9 mouse cellular contexts compared by ENCODE assay signal in the genomic region with DNA sequence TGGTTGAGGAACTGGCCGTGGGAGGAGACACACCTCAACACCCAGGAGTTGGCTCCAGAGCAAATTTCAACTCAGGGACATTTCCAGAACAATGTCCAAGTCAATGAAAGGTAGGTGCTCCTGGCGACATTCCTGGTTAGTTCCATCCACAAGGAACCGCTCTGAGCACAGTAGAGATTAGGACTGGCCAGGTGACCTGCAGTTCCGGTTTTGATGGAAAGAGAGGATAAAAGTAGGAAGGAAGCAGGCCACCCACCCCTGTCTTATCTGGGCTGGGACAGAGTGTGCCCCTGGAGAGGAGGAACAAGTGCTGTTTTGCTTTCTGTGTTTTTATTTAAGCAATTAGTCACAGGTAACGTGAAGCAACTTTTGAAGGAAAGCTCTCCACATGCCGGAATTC. TPM values are rescaled to one million over a fixed set of nuclear protein-coding genes. Genes with fewer than 3 reads are reported as not detected.
DNase-seq lines count a peak whose midpoint lies in the region; ATAC-seq lines count a peak whose summit lies in the region.
"Had no signal": no experiment of that assay in that cellular context is flagged by ENCODE, and none has a peak within 500 bp of the region (broad histone marks: within the 10 kb centered on the region; RNA-seq: fewer than 3 reads in every experiment).

No protein-coding gene starts in this region.

- no peaks in the 10 kb centered on the region for H3K27me3 ChIP-seq in heart, embryonic 10.5 days (ENCODE audit: insufficient read depth, poor library complexity, severe bottlenecking)
- no peaks in the 10 kb centered on the region for H3K27me3 ChIP-seq in embryonic facial prominence, embryonic 11.5 days (ENCODE audit: control insufficient read depth, insufficient read depth, low read length)
- no peaks in the 10 kb centered on the region for H3K27me3 ChIP-seq in kidney, embryonic 16.5 days (ENCODE audit: insufficient read depth, low read length)
- H3K27me3 ChIP-seq: neural tube, embryonic 15.5 days had no signal

- ATAC-seq in embryonic facial prominence, embryonic 11.5 days (replicated peaks; ENCODE audit: insufficient number of reproducible peaks, low FRiP score, low TSS enrichment, low read depth), result no peak
- 0 out of 2 replicates have a peak, but pooled peaks have one; percentile 27 for ATAC-seq in kidney, embryonic 16.5 days (ENCODE audit: low FRiP score, low TSS enrichment)

- WGBS in heart, embryonic 10.5 days, result 42% methylated on average over 6 of the region's 6 CpGs
- 43% methylated on average over 6 of the region's 6 CpGs for WGBS in embryonic facial prominence, embryonic 11.5 days
- WGBS in kidney, embryonic 16.5 days, result 39% methylated on average over 6 of the region's 6 CpGs

- peak overlapping the region; percentile 80 for H3K27ac ChIP-seq in heart, embryonic 10.5 days
- H3K27ac ChIP-seq in embryonic facial prominence, embryonic 11.5 days (replicated peaks; ENCODE audit: low read depth, low read length), result 0 out of 2 replicates have a peak overlapping the region, but pooled peaks have one; percentile 29
- peak overlapping the region; percentile 91 for H3K27ac ChIP-seq in kidney, embryonic 16.5 days (ENCODE audit: low read length)
- H3K27ac ChIP-seq: neural tube, embryonic 15.5 days had no signal

- intact Hi-C loops in heart, postnatal 25 days (cut with DNase I), result no loop called here

- H3K4me2 ChIP-seq in embryonic facial prominence, embryonic 11.5 days (ENCODE audit: low read depth, low read length), result no peak overlapping the region
- H3K4me2 ChIP-seq in kidney, embryonic 16.5 days (replicated peaks; ENCODE audit: low read depth, low read length), result no peak overlapping the region
- H3K4me2 ChIP-seq: neural tube, embryonic 15.5 days had no signal

- H3K4me3 ChIP-seq in heart, embryonic 10.5 days, result no peak overlapping the region
- no peak overlapping the region for H3K4me3 ChIP-seq in embryonic facial prominence, embryonic 11.5 days (ENCODE audit: low read depth, low read length)
- H3K4me3 ChIP-seq in kidney, embryonic 16.5 days (ENCODE audit: low read length), result no peak overlapping the region
- H3K4me3 ChIP-seq: neural tube, embryonic 15.5 days had no signal

- peaks cover 65% of the 10 kb centered on the region for H3K4me1 ChIP-seq in heart, embryonic 10.5 days
- H3K4me1 ChIP-seq in embryonic facial prominence, embryonic 11.5 days (ENCODE audit: control insufficient read depth, insufficient read depth, low read length), result peaks cover 5% of the 10 kb centered on the region
- peaks cover 52% of the 10 kb centered on the region for H3K4me1 ChIP-seq in kidney, embryonic 16.5 days (ENCODE audit: insufficient read depth, low read length)

- no peak overlapping the region for H3K9ac ChIP-seq in embryonic facial prominence, embryonic 11.5 days (replicated peaks; ENCODE audit: low read length)
- no peak overlapping the region for H3K9ac ChIP-seq in kidney, embryonic 16.5 days (replicated peaks; ENCODE audit: low read length)
- H3K9ac ChIP-seq: neural tube, embryonic 15.5 days had no signal

- no peak for DNase-seq in heart, embryonic 10.5 days (ENCODE audit: low spot score)
- DNase-seq in heart, postnatal 25 days (ENCODE audit: low spot score), result no peak
- no peak for DNase-seq in embryonic facial prominence, embryonic 11.5 days (ENCODE audit: low spot score)
- peak; percentile 62 for DNase-seq in lung, postnatal 10 days
- no peak for DNase-seq in thymus, adult 18-20 months
- DNase-seq in left cerebral cortex, adult 18-20 months (ENCODE audit: low spot score in 2 of 2), result no peak
- DNase-seq in spleen, postnatal 36 days (ENCODE audit: low spot score in 2 of 2), result no peak

- no peaks in the 10 kb centered on the region for H3K9me3 ChIP-seq in heart, embryonic 10.5 days
- no peaks in the 10 kb centered on the region for H3K9me3 ChIP-seq in embryonic facial prominence, embryonic 11.5 days (replicated peaks; ENCODE audit: control insufficient read depth, low read length)
- no peaks in the 10 kb centered on the region for H3K9me3 ChIP-seq in kidney, embryonic 16.5 days (ENCODE audit: low read length)
- H3K9me3 ChIP-seq: neural tube, embryonic 15.5 days had no signal

- H3K36me3 ChIP-seq in heart, embryonic 10.5 days, result no peaks in the 10 kb centered on the region
- H3K36me3 ChIP-seq in embryonic facial prominence, embryonic 11.5 days (replicated peaks; ENCODE audit: control insufficient read depth, insufficient read depth, low read depth, low read length), result no peaks in the 10 kb centered on the region
- no peaks in the 10 kb centered on the region for H3K36me3 ChIP-seq in kidney, embryonic 16.5 days (ENCODE audit: insufficient read depth, low read length)
- H3K36me3 ChIP-seq: neural tube, embryonic 15.5 days had no signal

RNA-seq across cellular contexts. Expression of a gene that starts 28.8 kb away (rescaled TPM):
- polyA plus RNA-seq in heart, embryonic 10.5 days (2016; fragmentation: Nextera tagmentation; extraction: Ambion mirVana), result 15.3 and 25.7 TPM in 2 replicates
- 10 to 100 TPM; 15.0 to 16.6 TPM for total RNA-seq in heart, postnatal 25 days (2021)
- 30.7 and 31.8 TPM in 2 replicates for polyA plus RNA-seq in embryonic facial prominence, embryonic 11.5 days (2014; fragmentation: Nextera tagmentation; extraction: Ambion mirVana)
- polyA plus RNA-seq in kidney, embryonic 16.5 days (2015; fragmentation: Nextera tagmentation; extraction: Ambion mirVana), result 32.8 and 33.4 TPM in 2 replicates
- 10 to 100 TPM; 29.7 to 32.6 TPM for total RNA-seq in left cerebral cortex, adult 18-20 months (2021)

Comparison
In these comparisons a context has a peak if more than half of its experiments do, and no peak if none do; other contexts are left out.
1. H3K27ac ChIP-seq: peak in every context shown above with its lines; median percentile 91 in kidney, embryonic 16.5 days; 80 in heart, embryonic 10.5 days; 29 in embryonic facial prominence, embryonic 11.5 days.